19 mouse cellular contexts compared by ENCODE assay signal in the genomic region with DNA sequence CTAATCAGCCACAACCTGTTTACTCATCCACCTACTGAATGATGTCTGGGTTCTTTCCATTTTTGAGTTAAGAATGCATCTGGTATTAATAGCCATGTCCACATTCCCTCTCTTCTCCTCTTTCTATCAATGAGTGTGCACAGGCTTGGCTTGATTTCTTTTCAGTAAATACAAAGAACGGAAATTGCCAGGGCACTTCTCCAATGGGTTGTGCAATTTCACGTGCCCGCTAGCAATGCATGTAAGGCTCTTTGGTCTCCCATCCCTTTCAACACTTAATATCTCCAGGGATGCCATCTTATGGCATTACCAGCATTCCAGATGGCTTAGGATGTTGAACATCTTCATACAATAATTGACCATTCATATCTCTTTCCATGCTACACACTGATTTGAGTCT.
DNase-seq lines count a peak whose midpoint lies in the region; TF ChIP-seq lines count a peak whose summit lies in the region.
"Had no signal": no experiment of that assay in that cellular context is flagged by ENCODE, and none has a peak within 500 bp of the region (broad histone marks: within the 10 kb centered on the region; RNA-seq: fewer than 3 reads in every experiment).

No protein-coding gene starts in this region.

- no peak for TF ChIP-seq CTCF in lung, adult 2 months (IDR thresholded peaks at IDR 0.05; ENCODE audit: insufficient read depth, low read length)

- H3K4me3 ChIP-seq in lung, adult 2 months (replicated peaks; ENCODE audit: extremely low read depth, low read depth, low read length) = no peak overlapping the region
- H3K4me3 ChIP-seq: embryonic facial prominence, embryonic 13.5 days; gastrocnemius, adult 2 months; hindbrain, embryonic 12.5 days; hindbrain, embryonic 15.5 days had no signal

- H3K4me1 ChIP-seq in lung, adult 2 months (ENCODE audit: control insufficient read depth, insufficient read depth, low read length) = no peaks in the 10 kb centered on the region
- H3K4me1 ChIP-seq: hindbrain, embryonic 15.5 days had no signal

- peak; percentile 54 to 55 for DNase-seq in lung, adult 18-20 months
- DNase-seq in lung, adult 2 months = no peak
- peak; percentile 10 for DNase-seq in 3T3-L1 (ENCODE audit: low read depth, low spot score)
- peak; percentile 17 for DNase-seq in Muller cell, postnatal 12 days (ENCODE audit: inconsistent ontology term)
- DNase-seq in kidney, postnatal 25 days = no peak
- no peak for DNase-seq in kidney, postnatal 4 days
- DNase-seq: adrenal gland, adult 2 months; adrenal gland, postnatal 14 days; cerebellum, adult 11 months; cerebellum, adult 2 months; cerebellum, adult 9-11 months; cerebellum, postnatal 25 days; forebrain, postnatal 0 days; gastrocnemius, adult 2 months; gastrocnemius, postnatal 14 days; heart, adult 11 months had no signal

- WGBS in lung, adult 2 months = 62% methylated on average over 3 of the region's 3 CpGs

- TF ChIP-seq POLR2A in lung, adult 2 months (IDR thresholded peaks at IDR 0.05; ENCODE audit: borderline replicate concordance, extremely low read depth, low read depth, low read length) = no peak

Comparison
In these comparisons a context has a peak if more than half of its experiments do, and no peak if none do; other contexts are left out.
1. DNase-seq: peak in lung, adult 18-20 months (2 of 2), 3T3-L1 (single experiment) and Muller cell, postnatal 12 days (single experiment); none in lung, adult 2 months (single experiment), kidney, postnatal 25 days (0 of 2) and kidney, postnatal 4 days (0 of 2).